Mouse (Mus musculus) brown adipose tissue, adult 24 weeks (tissue): Measurements from ENCODE around the gene Abcc4. TPM values are rescaled to one million over a fixed set of nuclear protein-coding genes. Genes with fewer than 3 reads are reported as not detected.

ENCODE experiments used
- H3K27ac ChIP-seq: fragments of 200-500 bp; replicated peaks from 2 replicates; pipeline ENCODE4 v1.5.1; 2012; ENCODE audit warnings: low read depth, mild to moderate bottlenecking, low read length
- H3K4me1 ChIP-seq: fragments of 200-500 bp; 2 replicates; pipeline ENCODE4 v1.6.1; 2012; ENCODE audit warnings: low read length, mixed read lengths; ENCODE audit not compliant: control insufficient read depth, insufficient read depth, insufficient read length
- H3K4me3 ChIP-seq: fragments of 200-500 bp; 2 replicates; pipeline ENCODE4 v1.5.1; 2012; ENCODE audit warnings: low read depth, mild to moderate bottlenecking, low read length, moderate library complexity; ENCODE audit not compliant: insufficient read depth
- polyA plus RNA-seq: library from polyadenylated mRNA; stranded (reverse); fragments of >200 nt; gene quantifications from 2 replicates; pipeline ENCODE4 v1.2.4, GENCODE M21; 2012; ENCODE audit not compliant: missing spikeins, insufficient read depth, insufficient read length

Gene Abcc4
- polyA plus RNA-seq, 1 experiment = 6.8 TPM

DNA sequence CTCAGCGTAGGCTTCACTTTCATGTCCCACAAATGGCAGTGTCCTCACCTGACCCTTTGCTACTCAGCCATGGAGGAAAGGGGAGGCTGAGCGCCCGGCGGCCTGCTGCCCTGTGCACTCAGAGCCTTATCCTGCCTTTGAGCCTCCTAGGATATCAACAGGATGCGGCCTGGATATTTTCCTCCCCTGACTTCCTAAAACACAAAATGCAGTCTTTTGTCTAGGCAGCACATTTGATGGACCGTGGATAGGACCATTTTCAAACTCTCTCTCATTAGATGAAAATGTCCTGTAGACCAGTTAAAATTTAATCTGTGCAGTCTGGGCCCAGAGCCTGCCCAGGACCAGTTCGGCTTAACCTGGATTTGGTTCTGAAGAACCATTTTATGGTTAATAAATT lies 12.6 kb upstream of the Abcc4 start:
- H3K4me1 ChIP-seq = peaks cover 6% of the 10 kb centered on the region
- 0 out of 2 replicates have a peak overlapping the region, but pooled peaks have one; percentile 8 for H3K27ac ChIP-seq
- H3K4me3 ChIP-seq = no peak overlapping the region

DNA sequence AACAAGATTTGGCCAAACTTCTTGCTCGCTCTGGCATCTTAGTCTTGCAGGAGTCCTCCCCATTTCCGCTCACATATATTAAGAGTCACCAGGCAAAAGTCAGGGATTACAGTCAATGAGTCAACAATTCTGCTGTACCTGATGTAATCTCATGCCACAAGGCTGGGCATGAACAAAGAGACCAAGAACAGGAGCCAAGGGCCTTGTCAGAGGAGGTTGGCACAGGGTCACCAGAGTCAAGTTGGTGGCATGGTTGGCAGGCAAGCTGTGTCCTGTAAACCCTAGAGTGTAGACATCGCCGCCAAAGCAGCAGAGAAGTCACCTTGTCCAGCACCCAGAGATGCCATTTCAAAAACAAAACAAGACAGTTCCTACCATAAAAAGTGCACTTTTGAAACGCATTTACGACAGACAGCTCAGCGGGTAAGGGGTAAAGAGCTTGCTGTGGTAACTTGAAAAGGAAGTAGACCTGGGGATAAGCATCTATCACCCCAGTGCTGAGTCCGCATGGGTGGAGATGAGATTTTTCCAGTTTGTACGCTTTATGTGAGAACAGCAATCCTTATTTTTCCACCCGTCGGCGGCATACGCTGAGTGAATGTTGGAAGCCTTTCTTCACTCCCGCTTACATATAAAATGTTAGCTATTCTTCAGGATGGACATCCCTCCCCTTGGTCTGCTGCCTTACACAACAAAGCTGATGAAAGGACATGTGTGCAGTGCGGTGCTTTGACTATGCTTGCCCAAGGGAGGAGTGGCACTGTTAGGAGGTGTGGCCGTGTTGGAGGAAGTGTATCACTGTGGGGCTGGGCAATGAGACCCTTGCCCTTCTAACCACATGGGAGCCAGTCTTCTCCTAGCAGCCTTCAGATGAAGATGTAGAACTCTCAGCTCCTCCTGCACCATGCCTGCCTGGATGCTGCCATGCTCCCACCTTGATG lies 10.6 kb upstream of the Abcc4 start:
- peaks cover 9% of the 10 kb centered on the region for H3K4me1 ChIP-seq
- H3K4me3 ChIP-seq = no peak overlapping the region
- H3K27ac ChIP-seq = peak overlapping the region; percentile 33; the same call in 1 of the 2 replicates

DNA sequence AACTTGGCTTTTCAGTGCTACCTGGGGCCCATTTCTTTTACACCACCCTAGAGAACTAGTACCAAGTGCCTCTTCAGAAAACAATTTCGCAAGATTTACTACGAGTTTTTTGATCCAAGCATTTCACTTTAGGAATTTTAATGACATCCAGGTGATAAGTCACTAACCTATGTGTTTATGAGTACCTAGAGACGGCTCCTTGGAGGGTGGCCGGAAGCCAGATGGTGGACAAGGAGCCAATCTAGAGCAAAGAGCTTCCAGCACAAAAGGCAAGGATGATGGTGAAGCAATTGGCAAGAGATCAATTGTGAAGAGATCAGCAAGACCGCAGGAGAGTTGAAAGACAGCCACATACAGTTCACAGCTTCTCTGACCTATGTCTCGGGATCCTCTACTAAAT lies 8.7 kb upstream of the Abcc4 start:
- no peak overlapping the region for H3K27ac ChIP-seq
- no peak overlapping the region for H3K4me3 ChIP-seq
- peaks cover 13% of the 10 kb centered on the region for H3K4me1 ChIP-seq

DNA sequence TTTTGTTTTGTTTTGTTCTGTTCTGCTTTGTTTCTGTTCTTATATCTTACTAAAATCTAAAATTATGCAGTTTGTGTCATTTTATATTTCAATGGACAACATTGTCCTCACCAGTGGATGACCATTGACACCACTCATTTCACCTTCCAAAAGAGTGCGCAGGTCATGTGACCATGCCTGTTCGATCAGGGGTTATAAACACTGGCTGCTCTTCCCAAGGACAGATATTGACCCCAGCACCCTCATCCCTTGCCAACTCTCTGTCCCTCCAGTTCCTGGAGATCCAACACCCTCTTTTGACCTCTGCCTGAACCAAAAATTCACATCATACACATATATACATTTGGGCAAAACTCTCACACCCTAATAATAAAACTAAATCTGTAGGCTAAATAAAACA lies 8.3 kb upstream of the Abcc4 start:
- no peak overlapping the region for H3K4me3 ChIP-seq
- peaks cover 13% of the 10 kb centered on the region for H3K4me1 ChIP-seq
- no peak overlapping the region for H3K27ac ChIP-seq

DNA sequence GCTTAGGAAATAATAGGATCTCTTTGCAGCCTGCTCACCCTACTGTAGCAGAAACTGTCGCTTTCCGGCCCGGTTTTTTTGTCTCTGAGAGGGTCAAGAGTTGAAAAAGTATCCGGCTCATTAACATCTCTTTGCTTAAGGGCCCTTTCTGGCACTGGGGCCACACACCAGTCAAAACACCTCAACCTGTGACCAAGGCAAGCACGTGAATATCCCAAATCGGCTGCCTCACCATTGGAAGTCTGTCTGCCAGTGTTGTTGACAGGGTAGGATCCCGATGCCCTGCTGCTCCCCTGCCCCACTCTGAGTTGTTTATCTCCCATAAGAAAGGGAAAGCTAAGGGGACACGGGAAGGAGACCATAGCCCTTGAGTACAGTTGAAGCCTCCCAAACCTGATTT lies 7.8 kb upstream of the Abcc4 start:
- H3K27ac ChIP-seq = no peak overlapping the region
- H3K4me1 ChIP-seq = peaks cover 12% of the 10 kb centered on the region
- peak overlapping the region; percentile 21; the same call in 1 of the 2 replicates for H3K4me3 ChIP-seq

DNA sequence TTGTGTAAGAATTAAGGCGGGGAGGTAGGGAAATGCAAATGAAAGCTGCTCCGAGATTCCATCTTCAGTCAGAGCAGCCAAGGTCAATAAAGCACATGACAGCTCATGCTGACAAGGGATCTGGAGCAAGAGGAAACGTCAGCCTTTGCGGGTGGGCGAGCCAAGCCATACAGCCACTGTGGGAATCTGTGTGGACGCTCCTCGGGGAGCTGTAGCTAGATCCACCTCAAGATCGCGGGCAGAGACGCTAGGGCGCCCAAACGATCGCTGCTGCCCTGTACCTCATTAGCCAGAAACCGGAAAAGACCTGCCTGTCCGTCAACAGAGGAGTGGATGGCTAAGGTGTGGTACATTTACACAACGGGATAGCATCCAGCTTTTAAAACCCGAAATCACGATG lies 7.4 kb upstream of the Abcc4 start:
- Histone ChIP-seq H3K4me3 (peak overlapping the region; percentile 21), H3K27ac (no peak overlapping the region), H3K4me1 (peaks cover 12% of the 10 kb centered on the region)

DNA sequence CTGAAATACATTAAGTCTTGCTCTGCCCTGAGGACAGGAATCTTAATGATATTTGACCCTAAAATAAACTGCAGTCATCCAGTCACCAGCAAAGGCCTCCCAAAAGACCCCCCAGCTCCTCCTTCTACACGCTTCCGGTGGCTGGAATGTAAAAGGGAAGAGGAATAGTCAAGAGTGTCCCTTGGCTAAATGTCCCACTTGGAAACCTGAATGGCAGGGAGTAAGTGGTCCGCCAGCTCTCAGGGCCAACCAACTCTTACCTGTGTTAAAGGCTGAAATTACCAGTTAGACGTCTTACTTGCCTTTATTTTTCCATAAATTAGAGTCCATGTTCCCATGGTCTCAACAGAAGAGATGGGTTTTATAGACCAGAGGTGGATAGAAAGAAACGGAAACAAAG lies 6.9 kb upstream of the Abcc4 start:
- Histone ChIP-seq H3K4me1 (peaks cover 12% of the 10 kb centered on the region), H3K27ac (no peak overlapping the region), H3K4me3 (no peak overlapping the region)

DNA sequence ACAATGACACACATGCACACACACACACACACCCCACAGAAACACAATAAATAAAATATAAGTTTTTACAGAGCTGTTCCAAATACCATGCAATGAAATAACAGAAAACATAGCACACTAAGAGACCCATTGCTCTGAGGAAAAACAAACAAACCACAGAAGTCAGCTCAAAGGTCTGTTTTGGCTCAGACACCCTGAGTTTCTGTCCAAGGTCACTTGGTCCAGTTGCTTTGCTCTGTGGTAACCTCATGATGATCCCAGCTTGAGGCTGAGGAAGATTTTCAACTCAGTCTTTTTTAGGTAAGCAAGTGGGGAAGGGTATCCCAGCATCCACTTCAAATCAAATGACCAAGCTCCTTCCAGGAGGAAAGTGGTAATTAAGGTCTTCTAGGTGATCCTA lies 4.9 kb upstream of the Abcc4 start:
- no peak overlapping the region for H3K4me3 ChIP-seq
- peaks cover 12% of the 10 kb centered on the region for H3K4me1 ChIP-seq
- no peak overlapping the region for H3K27ac ChIP-seq

DNA sequence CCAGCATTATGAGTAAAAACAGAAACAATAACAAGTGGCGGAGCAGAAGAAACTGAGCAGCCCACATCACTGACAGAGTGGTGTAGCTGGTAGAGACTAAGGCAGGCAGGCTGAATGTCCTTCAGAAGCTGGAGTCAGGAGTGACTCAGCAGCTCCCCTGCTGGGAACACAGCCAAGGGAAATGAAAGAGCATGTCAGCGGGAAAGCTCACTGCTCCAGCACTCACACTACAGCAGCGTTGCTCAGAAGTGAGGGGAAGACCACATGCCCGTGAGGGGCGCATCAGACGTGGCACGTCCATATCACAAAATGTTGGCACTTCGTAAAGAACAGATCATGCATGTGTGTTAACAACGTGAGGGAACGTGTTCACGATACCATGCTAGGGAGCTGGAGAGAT lies 3.7 kb upstream of the Abcc4 start:
- Histone ChIP-seq H3K27ac (peak overlapping the region; percentile 56), H3K4me1 (peaks cover 12% of the 10 kb centered on the region), H3K4me3 (no peak overlapping the region)

DNA sequence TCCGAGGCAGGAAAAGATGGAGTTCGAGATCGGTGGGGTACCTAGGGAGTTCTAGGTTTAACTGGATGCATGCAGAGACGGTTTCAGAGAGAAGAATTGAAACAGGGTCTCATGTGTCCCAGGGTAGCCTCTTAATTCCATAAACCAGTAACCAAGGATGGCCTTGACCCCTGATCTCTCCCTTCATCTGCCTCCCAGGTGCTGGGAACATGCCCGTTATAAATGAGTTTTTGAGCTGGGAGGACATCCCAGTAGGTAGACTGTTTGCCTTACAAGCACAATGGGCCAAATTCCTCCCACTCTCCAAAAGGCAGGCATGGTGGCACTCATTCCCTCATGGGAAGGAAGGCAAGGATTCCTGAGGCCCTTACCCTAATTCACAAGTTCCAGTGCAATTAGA lies 2.1 kb upstream of the Abcc4 start:
- H3K27ac ChIP-seq = peak overlapping the region; percentile 30; the same call in 1 of the 2 replicates
- no peak overlapping the region for H3K4me3 ChIP-seq
- H3K4me1 ChIP-seq = 0 out of 2 replicates have a peak, but pooled peaks cover 5% of the 10 kb centered on the region

DNA sequence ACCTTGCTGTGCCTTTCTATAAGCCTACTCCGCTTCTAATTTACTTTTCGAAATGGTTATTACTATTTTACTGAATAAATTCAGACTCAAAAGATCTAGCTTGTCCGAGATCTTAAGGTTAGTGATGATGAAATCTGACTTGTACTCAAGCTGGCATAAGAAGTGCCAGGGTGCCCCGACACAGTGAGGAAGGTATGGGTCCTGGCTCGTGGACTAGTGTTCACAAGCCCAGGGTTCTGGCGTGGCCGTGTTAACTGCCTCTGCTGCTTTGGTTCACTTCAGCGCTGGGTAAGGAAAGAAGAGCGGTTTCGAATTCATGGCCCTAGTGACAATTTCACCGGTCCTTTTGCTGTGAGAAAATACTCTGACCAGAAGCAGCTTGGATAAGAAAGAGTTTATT lies 943 bp upstream of the Abcc4 start:
- H3K4me1 ChIP-seq = 0 out of 2 replicates have a peak, but pooled peaks cover 5% of the 10 kb centered on the region
- H3K27ac ChIP-seq = peak overlapping the region; percentile 46
- peak overlapping the region; percentile 83 for H3K4me3 ChIP-seq

DNA sequence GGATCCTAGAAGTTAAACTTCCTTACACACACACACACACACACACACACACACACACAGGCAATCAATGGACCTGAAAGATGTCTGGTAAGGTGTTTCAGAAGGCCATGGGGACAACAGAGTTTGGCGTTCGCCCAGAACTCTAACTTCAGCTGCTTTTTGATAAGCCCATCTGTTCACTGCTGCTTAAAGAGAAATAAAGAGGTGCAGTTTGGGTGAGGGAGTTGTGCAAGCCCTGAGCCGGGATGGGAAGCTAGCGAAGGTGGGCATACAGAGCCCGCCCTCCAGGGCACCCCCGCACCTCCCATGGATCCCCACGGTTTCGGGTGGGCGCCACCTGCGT lies 583 bp downstream of the Abcc4 start:
- H3K4me1 ChIP-seq = 0 out of 2 replicates have a peak, but pooled peaks cover 3% of the 10 kb centered on the region
- H3K27ac ChIP-seq = no peak overlapping the region
- H3K4me3 ChIP-seq = peak overlapping the region; percentile 83

DNA sequence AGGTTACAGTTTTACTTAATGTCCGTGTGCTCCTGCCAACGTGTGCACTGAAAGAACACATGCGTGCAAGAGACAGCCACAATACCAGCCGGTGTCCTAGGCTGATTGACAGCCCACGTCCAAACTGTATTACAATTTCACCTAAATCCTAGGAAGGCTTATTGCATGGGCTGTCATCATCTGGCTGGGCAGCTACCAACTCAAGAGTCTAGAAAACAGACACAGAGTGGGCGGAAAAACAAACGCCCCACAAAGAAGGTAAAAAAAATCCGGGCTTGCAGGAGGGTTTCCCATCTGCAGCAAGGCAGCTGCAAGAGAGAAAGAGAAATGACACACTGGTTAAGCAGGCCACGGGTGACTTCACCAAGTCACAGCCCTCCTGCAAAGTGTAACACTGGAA lies 2.7 kb downstream of the Abcc4 start:
- no peak overlapping the region for H3K4me3 ChIP-seq
- no peaks in the 10 kb centered on the region for H3K4me1 ChIP-seq
- H3K27ac ChIP-seq = no peak overlapping the region

DNA sequence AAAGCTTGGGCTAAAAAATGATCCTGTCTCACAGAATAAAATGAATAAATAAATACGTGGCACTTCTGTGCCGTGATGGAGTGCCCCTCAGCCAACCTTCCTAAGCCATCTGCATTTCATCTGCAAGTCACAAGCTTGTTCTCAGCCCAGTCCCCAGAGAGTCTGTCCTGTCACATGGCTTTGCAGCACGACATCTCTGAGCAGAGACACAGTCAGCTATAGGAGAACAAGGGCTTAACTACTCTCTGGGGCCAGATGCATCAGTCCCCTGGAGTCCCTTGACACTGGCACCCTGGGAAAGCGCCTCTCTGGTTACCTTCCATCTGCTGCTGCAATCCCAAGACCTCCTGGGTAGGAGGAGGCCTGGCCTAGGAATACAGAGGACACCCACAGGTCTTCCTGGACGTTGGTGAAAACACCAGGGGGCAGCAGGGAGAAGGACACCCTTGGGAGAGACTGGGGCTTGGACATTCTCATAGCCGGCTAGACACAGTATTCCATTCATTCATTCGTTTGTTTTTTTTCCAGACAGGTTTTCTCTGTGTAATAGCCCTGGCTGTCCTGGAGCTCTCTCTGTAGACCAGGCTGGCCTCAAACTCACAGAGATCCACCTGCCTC lies 3.9 kb downstream of the Abcc4 start:
- Histone ChIP-seq H3K27ac (no peak overlapping the region), H3K4me1 (no peaks in the 10 kb centered on the region), H3K4me3 (no peak overlapping the region)

DNA sequence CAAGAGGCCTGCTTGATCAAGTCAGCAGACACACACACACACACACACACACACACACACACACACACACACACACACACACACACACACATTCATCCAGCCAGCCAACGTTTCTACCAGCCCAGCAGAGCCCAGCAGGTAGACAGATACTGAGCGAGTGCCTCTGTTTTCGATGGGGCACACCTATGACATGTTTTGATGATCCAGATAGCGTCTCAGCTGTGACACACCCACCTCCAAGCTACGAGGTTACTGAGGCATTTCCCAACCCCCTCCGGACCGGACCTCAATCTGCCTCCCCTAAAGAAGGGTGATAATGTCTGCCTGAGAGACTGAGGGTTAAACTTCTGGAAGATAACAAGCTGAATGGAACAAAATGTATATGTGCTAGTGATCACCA lies 5.4 kb downstream of the Abcc4 start:
- Histone ChIP-seq H3K4me3 (no peak overlapping the region), H3K4me1 (no peaks in the 10 kb centered on the region), H3K27ac (no peak overlapping the region)

DNA sequence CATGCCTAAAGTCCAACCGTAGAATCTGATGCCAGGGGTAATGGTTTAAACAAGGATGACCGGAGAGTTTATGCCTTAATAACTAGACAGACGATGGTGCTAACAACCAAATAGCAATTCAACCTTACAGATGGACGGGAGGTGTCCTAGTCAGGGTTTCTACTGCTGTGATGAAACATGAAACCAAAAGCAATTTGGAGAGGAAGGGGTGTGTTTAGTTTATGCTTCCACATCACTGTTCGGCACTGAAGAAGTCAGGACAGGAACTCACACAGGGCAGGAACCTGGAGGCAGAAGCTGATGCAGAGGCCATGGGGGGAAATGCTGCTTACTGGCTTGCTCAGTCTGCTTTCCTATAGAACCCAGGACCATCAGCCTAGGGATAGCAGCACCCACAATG lies 6.1 kb downstream of the Abcc4 start:
- Histone ChIP-seq H3K4me3 (no peak overlapping the region), H3K27ac (no peak overlapping the region)

More for the DNA sequence above, 6.1 kb downstream of the Abcc4 start:
- no peaks in the 10 kb centered on the region for H3K4me1 ChIP-seq
